Mouse (Mus musculus): ENCODE results near the gene Ptp4a2.

DNA sequence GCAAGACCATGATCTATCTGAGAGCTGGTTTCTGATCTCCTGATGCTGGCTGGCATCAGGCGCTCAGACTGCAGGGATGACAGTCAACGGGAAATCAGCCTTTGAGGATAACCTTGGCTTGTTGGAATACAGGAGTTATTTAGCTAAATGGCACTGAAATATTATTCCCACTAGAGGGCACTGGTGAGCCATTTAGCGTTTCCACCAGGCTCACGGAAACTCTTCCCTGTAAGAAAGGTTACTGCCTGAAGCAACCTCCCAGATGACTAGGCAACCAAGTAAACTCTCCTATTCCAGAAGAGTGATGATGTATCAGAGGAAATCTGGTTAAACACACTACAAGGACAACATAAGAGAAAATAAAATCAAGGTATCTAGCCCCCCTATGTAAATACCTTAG is 25.8 kb upstream of the Ptp4a2 start:
- TF ChIP-seq POLR2A (IDR thresholded peaks at IDR 0.05; ENCODE audit: insufficient read depth, low read depth, low read length) (no peak), CTCF (IDR thresholded peaks at IDR 0.05) (no peak; the same call in 1 of the 2 replicates)

All from heart, adult 2 months (tissue).